Mouse (Mus musculus): ENCODE data around the gene Raver2.

DNA sequence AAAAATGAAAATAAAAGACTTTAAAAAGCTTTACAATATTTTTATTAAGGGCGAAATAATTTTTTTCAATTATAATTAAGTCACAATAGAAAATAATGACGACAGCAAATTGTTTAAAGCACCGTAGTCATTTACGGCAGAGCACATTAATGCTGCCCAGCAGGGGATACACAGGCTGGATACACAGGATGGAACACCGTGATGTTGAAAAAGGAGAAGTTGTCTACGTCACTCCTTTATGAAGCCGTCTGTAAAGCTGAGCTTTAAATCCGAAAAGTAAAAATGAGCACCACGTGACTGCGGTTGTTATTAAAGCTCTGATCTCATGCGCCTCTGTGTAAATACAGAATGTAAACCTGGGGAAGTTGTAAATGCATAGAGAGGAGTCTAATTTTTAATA lies 69.2 kb downstream of the Raver2 start:
- TF ChIP-seq CHD2 (IDR thresholded peaks at IDR 0.05; ENCODE audit: low read depth, low read length) = no peak
- no peak for TF ChIP-seq HCFC1 (IDR thresholded peaks at IDR 0.05; ENCODE audit: borderline replicate concordance, insufficient read depth, low read length)
